Mouse (Mus musculus) G1E (cell line): Measurements from ENCODE around the gene Lmna. TPM values are rescaled to one million over a fixed set of nuclear protein-coding genes. Genes with fewer than 3 reads are reported as not detected.
A peak's percentile ranks its signal among the peaks of the same experiment; 100 is the strongest.

Experiments used
- ATAC-seq: 2 replicates; pipeline ENCODE4 v1.8.0; 2016; ENCODE audit warnings: mild to moderate bottlenecking; ENCODE audit not compliant: insufficient number of reproducible peaks, poor library complexity, low FRiP score, severe bottlenecking; ENCODE audit errors: extremely low read depth
- DNase-seq: peaks from one replicate; pipeline ENCODE4 v3.0.0; 2012; ENCODE audit warnings: low spot score
- H3K27me3 ChIP-seq: 2 replicates; pipeline ENCODE4 v1.6.1; 2012; ENCODE audit warnings: mild to moderate bottlenecking, low read length, inconsistent platforms; ENCODE audit not compliant: insufficient read depth
- H3K36me3 ChIP-seq: replicated peaks from 2 replicates; pipeline ENCODE3; 2012; ENCODE audit warnings: mild to moderate bottlenecking, inconsistent platforms
- H3K4me1 ChIP-seq: 2 replicates; pipeline ENCODE4 v1.6.1; 2012; ENCODE audit warnings: low read depth, low read length, inconsistent platforms, mixed read lengths; ENCODE audit not compliant: insufficient read depth
- H3K4me3 ChIP-seq: 2 replicates; pipeline ENCODE4 v1.5.1; 2012; ENCODE audit warnings: low read depth, mild to moderate bottlenecking, inconsistent platforms, low read length, moderate library complexity, mixed read lengths
- H3K9me3 ChIP-seq: replicated peaks from 2 replicates; pipeline ENCODE4 v1.6.1; 2012; ENCODE audit warnings: inconsistent platforms
- CTCF ChIP-seq: IDR thresholded peaks from 2 replicates; pipeline ENCODE4 v1.5.1; 2012; ENCODE audit warnings: low read depth, low read length, inconsistent platforms, mixed read lengths
- GATA1 ChIP-seq: IDR thresholded peaks from 2 replicates; pipeline ENCODE4 v1.6.1; 2012; ENCODE audit warnings: borderline replicate concordance, low read length, inconsistent platforms, mixed read lengths
- GATA2 ChIP-seq: IDR thresholded peaks from 2 replicates; pipeline ENCODE4 v1.6.1; 2012; ENCODE audit warnings: low read depth, low read length, inconsistent platforms, borderline replicate concordance
- POLR2AphosphoS5 ChIP-seq: IDR thresholded peaks from 2 replicates; pipeline ENCODE4 v1.6.1; 2012; ENCODE audit warnings: low read depth, low read length, inconsistent platforms; ENCODE audit not compliant: insufficient replicate concordance
- TAL1 ChIP-seq: conservative IDR thresholded peaks from 2 replicates; pipeline ENCODE4 v1.6.1; 2012; ENCODE audit warnings: low read depth, low read length, inconsistent platforms, mixed read lengths
- polyA plus RNA-seq: library from polyadenylated mRNA; stranded (reverse); fragments of >175 nt; gene quantifications from 2 replicates; pipeline ENCODE4 v1.2.3, GENCODE M21; 2012
- total RNA-seq, 2 experiments: library from RNA; stranded (forward) in 1 of 2; stranded (reverse) in 1 of 2; fragments of 200-1000 nt in 1 of 2; fragments of >200 nt in 1 of 2; fragmentation: Nextera tagmentation in 1 of 2; gene quantifications; 2 replicates each; pipeline ENCODE4 v1.2.3; 2014 to 2017

Lmna gene
- total and polyA plus RNA-seq, 3 experiments = 72.1 to 336 (median 98.2) TPM

- no peak for TF ChIP-seq GATA1
- no peak for TF ChIP-seq TAL1
- TF ChIP-seq POLR2AphosphoS5 = no peak
- TF ChIP-seq GATA2 = no peak
- TF ChIP-seq CTCF = no peak
- H3K9me3 ChIP-seq = no peaks in the 10 kb centered on the region
- ATAC-seq (no peak), DNase-seq (no peak)
- peaks cover 61% of the 10 kb centered on the region for H3K36me3 ChIP-seq
- peaks cover 57% of the 10 kb centered on the region for H3K4me1 ChIP-seq
- peak overlapping the region; percentile 4; the same call in 1 of the 2 replicates for H3K4me3 ChIP-seq
- H3K27me3 ChIP-seq = no peaks in the 10 kb centered on the region; the same call in 1 of the 2 replicates
Observed at GRCm38 (mm10) chr3:88544955-88545591, 35.3 kb upstream of the Lmna start.

- H3K9me3 ChIP-seq = no peaks in the 10 kb centered on the region
- ATAC-seq (no peak; the same call in 1 of the 2 replicates), DNase-seq (no peak)
- H3K4me1 ChIP-seq = peaks cover 55% of the 10 kb centered on the region
- no peak overlapping the region for H3K4me3 ChIP-seq
- TF ChIP-seq CTCF (no peak), TAL1 (no peak), GATA2 (no peak), POLR2AphosphoS5 (no peak), GATA1 (no peak)
- peaks cover 58% of the 10 kb centered on the region for H3K36me3 ChIP-seq
- H3K27me3 ChIP-seq = no peaks in the 10 kb centered on the region; the same call in 1 of the 2 replicates
Observed at GRCm38 (mm10) chr3:88544514-88544913, 34.8 kb upstream of the Lmna start.

GRCm38 (mm10) chr3:88543651-88544410, 34.1 kb upstream of the Lmna start:
- TF ChIP-seq CTCF = no peak
- H3K4me1 ChIP-seq = peaks cover 58% of the 10 kb centered on the region
- no peaks in the 10 kb centered on the region for H3K9me3 ChIP-seq
- DNase-seq (no peak), ATAC-seq (0 out of 2 replicates have a peak, but pooled peaks have one; percentile 22)
- no peaks in the 10 kb centered on the region; the same call in 1 of the 2 replicates for H3K27me3 ChIP-seq
- H3K36me3 ChIP-seq = peaks cover 53% of the 10 kb centered on the region
- H3K4me3 ChIP-seq = no peak overlapping the region

- Histone ChIP-seq H3K27me3 (no peaks in the 10 kb centered on the region; the same call in 1 of the 2 replicates), H3K36me3 (peaks cover 53% of the 10 kb centered on the region), H3K4me3 (no peak overlapping the region), H3K9me3 (no peaks in the 10 kb centered on the region), H3K4me1 (peaks cover 62% of the 10 kb centered on the region)
- no peak for TF ChIP-seq TAL1
- TF ChIP-seq POLR2AphosphoS5 = no peak
- no peak for TF ChIP-seq CTCF
- no peak for TF ChIP-seq GATA1
- TF ChIP-seq GATA2 = no peak
- no peak for DNase-seq
- ATAC-seq = no peak
Observed at GRCm38 (mm10) chr3:88543174-88543573, 33.4 kb upstream of the Lmna start.

- H3K4me1 ChIP-seq = peaks cover 68% of the 10 kb centered on the region
- H3K4me3 ChIP-seq = no peak overlapping the region
- H3K27me3 ChIP-seq = no peaks in the 10 kb centered on the region; the same call in 1 of the 2 replicates
- no peaks in the 10 kb centered on the region for H3K9me3 ChIP-seq
- DNase-seq (no peak), ATAC-seq (no peak)
- H3K36me3 ChIP-seq = peaks cover 54% of the 10 kb centered on the region
- no peak for TF ChIP-seq GATA2
- TF ChIP-seq GATA1 = no peak
- TF ChIP-seq TAL1 = no peak
- TF ChIP-seq POLR2AphosphoS5 = no peak
- no peak for TF ChIP-seq CTCF
Observed at GRCm38 (mm10) chr3:88542486-88542885, 32.7 kb upstream of the Lmna start.

GRCm38 (mm10) chr3:88541622-88542401, 32.1 kb upstream of the Lmna start:
- Histone ChIP-seq H3K36me3 (peaks cover 54% of the 10 kb centered on the region), H3K27me3 (no peaks in the 10 kb centered on the region; the same call in 1 of the 2 replicates), H3K4me3 (no peak overlapping the region), H3K9me3 (no peaks in the 10 kb centered on the region), H3K4me1 (peaks cover 69% of the 10 kb centered on the region)
- no peak for TF ChIP-seq GATA1
- no peak for TF ChIP-seq GATA2
- TF ChIP-seq CTCF = no peak
- TF ChIP-seq POLR2AphosphoS5 = no peak
- no peak for TF ChIP-seq TAL1
- ATAC-seq = no peak
- DNase-seq = no peak
